Mouse (Mus musculus) forebrain, embryonic 14.5 days (tissue): ENCODE results near the gene Olfr323. TPM values are rescaled to one million over a fixed set of nuclear protein-coding genes. Genes with fewer than 3 reads are reported as not detected.

ENCODE experiments used
- ATAC-seq: fragments of 200-750 bp; cut with Nextera tagmentation; 2 replicates; pipeline ENCODE4 v1.8.0; 2017; ENCODE audit warnings: mild to moderate bottlenecking, moderate library complexity
- DNase-seq: peaks from one replicate; pipeline ENCODE4 v3.0.0-alpha.2; 2015; ENCODE audit warnings: low spot score
- H3K27ac ChIP-seq: fragments of 300-500 bp; sonication (generic); 2 replicates; pipeline ENCODE4 v1.5.1; 2014; ENCODE audit warnings: low read depth, mild to moderate bottlenecking, control low read depth, low read length, moderate library complexity
- H3K27me3 ChIP-seq: fragments of 300-500 bp; sonication (generic); replicated peaks from 2 replicates; pipeline ENCODE4 v1.6.1; 2014; ENCODE audit warnings: low read length, control low read depth, mixed read lengths; ENCODE audit not compliant: control insufficient read depth, insufficient read depth
- H3K36me3 ChIP-seq: fragments of 300-500 bp; sonication (generic); 2 replicates; pipeline ENCODE4 v1.6.1; 2014; ENCODE audit warnings: low read length, control low read depth; ENCODE audit not compliant: control insufficient read depth, insufficient read depth
- H3K4me1 ChIP-seq: fragments of 300-500 bp; sonication (generic); 2 replicates; pipeline ENCODE4 v1.6.1; 2014; ENCODE audit warnings: antibody characterized with exemption, low read length, control low read depth; ENCODE audit not compliant: control insufficient read depth, insufficient read depth
- H3K4me2 ChIP-seq: fragments of 300-500 bp; sonication (generic); 2 replicates; pipeline ENCODE4 v1.6.1; 2014; ENCODE audit warnings: mild to moderate bottlenecking, control low read depth, low read length
- H3K4me3 ChIP-seq: fragments of 300-500 bp; sonication (generic); 2 replicates; pipeline ENCODE4 v1.5.1; 2014; ENCODE audit warnings: low read depth, low read length, control low read depth
- H3K9ac ChIP-seq: fragments of 300-500 bp; sonication (generic); 2 replicates; pipeline ENCODE4 v1.6.1; 2014; ENCODE audit warnings: mild to moderate bottlenecking, low read length, control low read depth, moderate library complexity
- H3K9me3 ChIP-seq: fragments of 300-500 bp; sonication (generic); replicated peaks from 2 replicates; pipeline ENCODE4 v1.6.1; 2016; ENCODE audit warnings: low read length, control low read depth, mixed read lengths; ENCODE audit not compliant: control insufficient read depth
- WGBS: fragments of 180-500 bp; shearing (Covaris S2); extraction: QIAGEN DNeasy Blood & Tissue Kit; methylation state at CpG from one replicate; pipeline ENCODE4 v1.1.7; 2014; 5-methylcytosine and 5-hydroxymethylcytosine counted together
- polyA plus RNA-seq: library from polyadenylated mRNA; unstranded; fragments of >200 nt; fragmentation: Nextera tagmentation; extraction: Ambion mirVana; gene quantifications from 2 replicates; pipeline ENCODE4 v1.2.1, GENCODE M21; 2014

The Olfr323 gene
- polyA plus RNA-seq, 1 experiment from 2014 or later: not detected

DNA sequence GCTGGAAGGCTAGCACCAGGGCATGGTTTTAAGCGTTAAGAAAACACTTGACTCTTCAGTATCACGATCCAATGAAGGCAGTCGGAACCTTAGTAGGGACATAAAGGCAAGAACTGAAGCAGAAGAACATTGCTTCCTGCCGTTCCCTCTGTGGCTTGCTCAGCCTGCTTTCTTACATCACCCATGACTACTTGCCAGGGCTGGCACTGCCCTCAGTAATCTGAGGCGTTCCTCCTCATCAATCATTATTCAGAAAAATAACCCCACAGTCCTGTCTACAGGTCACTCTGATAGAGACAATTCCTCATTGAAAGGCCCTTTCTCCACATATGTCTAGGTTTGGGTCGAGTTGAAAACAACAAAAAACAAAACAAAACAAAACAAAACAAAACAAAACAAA is 23.3 kb downstream of the Olfr323 start:
- Histone ChIP-seq H3K4me3 (no peak overlapping the region), H3K9ac (no peak overlapping the region), H3K4me1 (no peaks in the 10 kb centered on the region), H3K9me3 (no peaks in the 10 kb centered on the region), H3K27ac (no peak overlapping the region), H3K4me2 (no peak overlapping the region), H3K36me3 (no peaks in the 10 kb centered on the region), H3K27me3 (no peaks in the 10 kb centered on the region)
- ATAC-seq: no peak
- 80% methylated on average over 6 of the region's 6 CpGs for WGBS
- no peak for DNase-seq

DNA sequence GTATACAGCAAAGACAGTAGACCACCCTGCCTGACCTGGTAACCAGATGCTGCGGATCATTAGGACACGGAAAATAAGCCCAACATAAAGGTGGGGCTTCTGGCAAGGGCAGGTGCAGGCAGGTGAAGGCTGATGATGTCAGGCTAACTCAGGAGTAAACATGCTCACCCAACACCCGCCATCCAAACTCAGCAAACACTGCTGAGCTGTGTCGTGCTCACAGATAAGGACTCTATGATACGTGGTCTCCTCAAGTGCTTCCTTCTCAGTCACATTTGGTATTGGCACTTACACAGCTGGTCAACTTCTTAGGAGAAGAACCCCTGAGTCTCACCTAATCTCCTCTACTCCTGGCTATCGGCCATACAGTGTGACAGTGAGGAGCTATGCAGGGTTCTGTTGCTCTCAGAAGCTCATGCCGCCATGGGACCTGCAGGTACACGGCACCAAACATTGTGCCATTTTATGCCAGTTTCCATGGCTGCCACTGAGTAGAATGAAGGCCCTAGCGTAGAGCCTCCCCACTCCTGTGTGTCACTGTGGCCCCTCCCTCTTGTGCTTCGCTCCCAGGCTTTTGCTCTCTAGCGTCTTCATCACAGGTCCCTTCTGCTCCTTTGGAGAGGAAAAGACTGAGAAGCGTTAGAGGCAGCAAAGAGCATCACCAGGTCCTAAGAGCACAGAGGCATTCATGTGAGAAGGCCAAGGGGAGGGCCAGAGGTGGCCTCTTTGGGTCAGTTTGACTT is 24.0 kb downstream of the Olfr323 start:
- DNase-seq (no peak), ATAC-seq (no peak)
- Histone ChIP-seq H3K27ac (no peak overlapping the region), H3K4me2 (no peak overlapping the region), H3K9me3 (no peaks in the 10 kb centered on the region), H3K36me3 (no peaks in the 10 kb centered on the region), H3K4me3 (no peak overlapping the region), H3K27me3 (no peaks in the 10 kb centered on the region), H3K9ac (no peak overlapping the region), H3K4me1 (no peaks in the 10 kb centered on the region)
- WGBS: 87% methylated on average over 12 of the region's 12 CpGs

DNA sequence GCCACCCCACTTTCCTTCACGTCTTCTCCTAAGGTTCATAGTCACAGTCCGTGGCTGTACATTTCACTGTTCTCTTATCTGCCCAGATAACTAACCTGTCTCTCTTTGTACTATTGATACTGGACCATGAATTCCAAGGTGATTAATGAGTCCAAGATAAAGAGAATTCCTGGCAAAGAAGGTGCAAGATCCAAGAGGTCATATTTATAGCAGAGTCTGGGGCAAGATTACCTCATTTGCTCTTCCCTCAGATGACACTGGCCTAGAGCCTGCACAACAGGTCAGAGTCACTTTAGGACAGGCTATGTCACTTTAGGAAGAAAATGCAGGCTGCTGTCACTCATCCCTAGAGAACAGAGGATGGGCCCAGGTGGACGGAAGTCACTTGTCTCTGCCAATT is 25.1 kb downstream of the Olfr323 start:
- ATAC-seq (no peak), DNase-seq (no peak)
- H3K27ac ChIP-seq: no peak overlapping the region
- H3K4me2 ChIP-seq: no peak overlapping the region
- no peaks in the 10 kb centered on the region for H3K4me1 ChIP-seq
- H3K36me3 ChIP-seq: no peaks in the 10 kb centered on the region
- WGBS: 89% methylated on average over 3 of the region's 3 CpGs
- no peak overlapping the region for H3K4me3 ChIP-seq
- H3K9me3 ChIP-seq: no peaks in the 10 kb centered on the region
- H3K27me3 ChIP-seq: no peaks in the 10 kb centered on the region
- no peak overlapping the region for H3K9ac ChIP-seq

DNA sequence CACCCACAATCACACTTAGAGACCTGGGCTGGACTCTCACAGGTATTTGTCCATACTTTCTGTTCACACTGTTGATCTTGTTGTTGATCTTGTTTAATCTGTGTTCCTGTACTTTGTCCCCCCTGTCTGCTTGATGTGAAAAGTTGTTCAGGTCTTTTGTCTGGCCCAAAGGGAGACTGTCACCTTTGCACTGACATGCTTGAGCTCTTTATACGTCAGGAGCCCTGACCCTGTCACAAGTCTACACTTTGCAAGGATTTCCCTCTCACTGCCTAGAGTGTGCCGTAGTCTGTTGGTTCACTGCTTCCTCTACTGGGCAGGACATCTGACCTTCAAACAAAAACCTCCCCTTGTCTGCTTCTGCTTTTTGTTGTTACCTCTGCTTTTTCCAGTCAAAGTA is 25.6 kb downstream of the Olfr323 start:
- no peak for DNase-seq
- Histone ChIP-seq H3K4me3 (no peak overlapping the region), H3K27me3 (no peaks in the 10 kb centered on the region), H3K4me2 (no peak overlapping the region), H3K36me3 (no peaks in the 10 kb centered on the region), H3K9ac (no peak overlapping the region), H3K4me1 (no peaks in the 10 kb centered on the region), H3K27ac (no peak overlapping the region), H3K9me3 (no peaks in the 10 kb centered on the region)
- 74% methylated on average over 2 of the region's 2 CpGs for WGBS
- no peak for ATAC-seq

DNA sequence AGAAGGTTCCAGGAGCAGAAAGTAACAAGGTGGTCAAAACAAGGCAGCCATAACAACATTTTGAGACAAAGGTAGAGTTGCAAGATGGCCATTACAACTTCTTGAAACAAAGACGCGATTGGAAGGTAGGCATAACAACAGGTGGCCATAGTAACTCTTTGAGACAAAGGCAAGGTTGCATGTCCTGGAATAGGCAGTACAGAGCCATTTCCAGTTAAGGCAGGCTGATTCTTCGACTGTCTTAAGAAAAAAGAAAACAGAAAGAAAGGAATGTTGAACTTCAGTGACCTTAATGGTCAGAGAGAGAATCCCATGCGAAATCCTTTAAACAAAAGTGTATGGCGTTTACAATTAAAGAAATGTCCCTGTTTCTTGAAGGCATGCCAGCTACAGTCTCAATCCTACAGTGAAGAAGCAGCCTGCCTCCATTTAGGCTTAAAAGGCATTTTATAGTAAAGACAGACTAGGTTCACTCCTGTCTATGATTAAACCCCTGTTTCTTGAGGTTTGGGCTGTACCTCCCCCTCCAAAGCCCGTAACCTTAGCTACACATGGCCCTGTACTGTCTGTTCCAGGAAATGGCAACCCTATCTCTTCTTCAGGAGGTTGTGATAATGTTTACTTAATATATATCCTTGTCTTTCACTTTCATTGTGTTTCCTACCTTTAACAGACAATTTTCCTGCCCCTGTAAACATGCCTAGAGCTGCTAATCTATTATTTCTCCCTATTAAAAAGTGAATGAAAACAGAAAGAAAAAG is 27.3 kb downstream of the Olfr323 start:
- WGBS: 90% methylated on average over 6 of the region's 6 CpGs

DNA sequence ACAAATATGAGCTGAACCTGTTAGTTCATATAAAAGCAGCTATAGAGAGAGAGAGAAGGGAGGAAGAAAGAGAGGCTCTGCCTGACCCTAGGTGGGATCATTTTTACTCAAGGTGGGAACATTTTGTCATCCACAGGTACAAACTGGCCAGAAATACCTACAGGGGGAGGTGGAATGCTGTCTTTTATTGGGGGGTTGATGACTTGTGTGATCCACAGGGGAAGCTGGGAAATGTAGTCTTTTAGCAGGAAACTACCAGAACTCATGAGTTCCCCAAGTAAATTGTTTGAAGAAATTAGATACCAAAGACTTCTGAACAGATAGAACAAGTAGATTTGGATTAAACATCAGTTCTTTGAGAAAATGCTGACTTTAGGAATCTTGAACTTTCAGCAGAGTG is 28.2 kb downstream of the Olfr323 start:
- no peak overlapping the region for H3K9ac ChIP-seq
- H3K9me3 ChIP-seq: no peaks in the 10 kb centered on the region
- ATAC-seq (no peak), DNase-seq (no peak)
- no peaks in the 10 kb centered on the region for H3K4me1 ChIP-seq
- H3K4me3 ChIP-seq: no peak overlapping the region
- no peak overlapping the region for H3K27ac ChIP-seq
- H3K27me3 ChIP-seq: no peaks in the 10 kb centered on the region
- H3K4me2 ChIP-seq: no peak overlapping the region
- no peaks in the 10 kb centered on the region for H3K36me3 ChIP-seq

More for the DNA sequence above, 27.3 kb downstream of the Olfr323 start:
- Histone ChIP-seq H3K9me3 (no peaks in the 10 kb centered on the region), H3K4me2 (no peak overlapping the region), H3K27me3 (no peaks in the 10 kb centered on the region), H3K27ac (no peak overlapping the region), H3K4me1 (no peaks in the 10 kb centered on the region), H3K4me3 (no peak overlapping the region), H3K9ac (no peak overlapping the region), H3K36me3 (no peaks in the 10 kb centered on the region)
- DNase-seq: no peak
- no peak for ATAC-seq

DNA sequence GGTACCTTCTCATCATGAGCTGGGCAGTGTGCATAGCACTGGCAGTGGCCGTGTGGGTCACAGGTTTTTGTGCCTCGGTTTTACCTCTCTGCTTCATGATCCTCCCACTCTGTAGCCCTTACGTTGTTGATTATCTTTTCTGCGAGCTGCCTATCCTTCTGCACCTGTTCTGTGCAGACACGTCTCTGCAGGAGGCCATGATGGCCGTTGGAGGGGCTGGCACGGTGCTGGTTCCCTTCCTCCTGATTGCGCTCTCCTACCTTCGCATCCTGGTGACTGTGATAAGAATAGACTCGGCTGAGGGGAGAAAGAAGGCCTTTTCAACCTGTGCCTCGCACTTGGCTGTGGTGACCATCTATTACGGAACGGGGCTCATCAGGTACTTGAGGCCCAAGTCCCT is 32.5 kb downstream of the Olfr323 start:
- ATAC-seq: no peak
- 89% methylated on average over 13 of the region's 13 CpGs for WGBS
- no peak overlapping the region for H3K9ac ChIP-seq

DNA sequence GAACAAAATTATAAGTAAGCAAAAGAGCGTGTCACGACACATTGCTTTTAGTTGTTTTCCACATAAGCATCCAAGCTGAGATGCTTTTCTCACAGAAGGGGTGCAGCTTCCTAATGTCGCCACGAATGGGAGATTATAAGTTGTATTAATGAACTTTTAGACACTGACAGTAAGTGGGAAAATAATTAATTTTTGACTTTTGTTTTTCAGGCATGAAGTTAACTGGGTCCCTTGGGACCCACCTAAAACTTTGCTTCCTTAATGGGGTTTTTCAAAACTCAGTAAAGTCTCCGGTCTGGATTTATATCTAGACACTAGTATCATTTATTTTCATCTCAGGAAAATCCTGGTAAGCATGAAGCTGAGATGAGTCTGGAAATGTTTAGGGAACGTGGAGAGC is 35.5 kb downstream of the Olfr323 start, which contains the start of gene Olfr324:
Gene Olfr324, plus strand, starts transcription at position 301 of the 400 bp plus-strand sequence.
- no peaks in the 10 kb centered on the region for H3K27me3 ChIP-seq
- no peak within 1 kb of the TSS for H3K4me3 ChIP-seq
- no peak within 1 kb of the TSS for H3K27ac ChIP-seq
- H3K4me1 ChIP-seq: no peaks in the 10 kb centered on the region
- DNase-seq: no peak
- no peak for ATAC-seq
- H3K36me3 ChIP-seq: no peaks in the 10 kb centered on the region
- H3K9me3 ChIP-seq: no peaks in the 10 kb centered on the region
- no peak within 1 kb of the TSS for H3K4me2 ChIP-seq
- H3K9ac ChIP-seq: no peak within 1 kb of the TSS
- WGBS: 85% methylated on average over 6 of the region's 6 CpGs

More for the DNA sequence above, 32.5 kb downstream of the Olfr323 start:
- Histone ChIP-seq H3K27ac (no peak overlapping the region), H3K9me3 (no peaks in the 10 kb centered on the region), H3K4me2 (no peak overlapping the region), H3K4me3 (no peak overlapping the region), H3K36me3 (no peaks in the 10 kb centered on the region), H3K27me3 (no peaks in the 10 kb centered on the region), H3K4me1 (no peaks in the 10 kb centered on the region)
- DNase-seq: no peak
